In genomic region chr2:157857496-157857895, GRCm38 (mm10) we compare ENCODE assay signal across 21 mouse cellular contexts. TPM values are rescaled to one million over a fixed set of nuclear protein-coding genes. Genes with fewer than 3 reads are reported as not detected.
"Had no signal": no experiment of that assay in that cellular context is flagged by ENCODE, and none has a peak within 500 bp of the region (broad histone marks: within the 10 kb centered on the region; RNA-seq: fewer than 3 reads in every experiment).

No protein-coding gene starts in this region.

- H3K9me3 ChIP-seq: lung, embryonic 15.5 days; megakaryocyte, embryonic 14.5 days; midbrain, embryonic 13.5 days; midbrain, embryonic 15.5 days; neural tube, embryonic 13.5 days had no signal

- H3K4me3 ChIP-seq: lung, embryonic 15.5 days; midbrain, embryonic 13.5 days; midbrain, embryonic 15.5 days; neural tube, embryonic 13.5 days had no signal

- H3K4me2 ChIP-seq: lung, embryonic 15.5 days; midbrain, embryonic 11.5 days; midbrain, embryonic 13.5 days; midbrain, embryonic 15.5 days; neural tube, embryonic 13.5 days had no signal

- DNase-seq: liver, postnatal 0 days; lung, adult 2 months; lung, postnatal 14 days; lung, postnatal 36 days; right cerebral cortex, postnatal 14 days; thymus, adult 18-20 months; thymus, postnatal 14 days; thymus, postnatal 36 days had no signal

- ATAC-seq: liver, postnatal 0 days; lung, postnatal 0 days; midbrain, embryonic 13.5 days; midbrain, embryonic 15.5 days had no signal

- H3K27me3 ChIP-seq: lung, embryonic 15.5 days; megakaryocyte, embryonic 14.5 days; midbrain, embryonic 13.5 days; midbrain, embryonic 15.5 days; neural tube, embryonic 13.5 days had no signal

- H3K36me3 ChIP-seq: lung, embryonic 15.5 days; midbrain, embryonic 13.5 days; midbrain, embryonic 15.5 days; neural tube, embryonic 13.5 days had no signal

- H3K9ac ChIP-seq: liver, postnatal 0 days; lung, embryonic 15.5 days; midbrain, embryonic 13.5 days; midbrain, embryonic 15.5 days; neural tube, embryonic 13.5 days had no signal

- H3K27ac ChIP-seq: lung, embryonic 15.5 days; macrophage had no signal

RNA-seq across cellular contexts. Expression of gene Vstm2l, which starts 57.0 kb away (rescaled TPM):
- total RNA-seq: megakaryocyte progenitor cell, adult 5-6 weeks; monocyte, adult 5-6 weeks; neutrophil, adult 5-6 weeks had no signal
- polyA plus RNA-seq: liver, postnatal 0 days; lung, adult 2 months; lung, postnatal 0 days; macrophage; spleen, adult 2 months; thymus, postnatal 0 days had no signal
